Mouse (Mus musculus): ENCODE measurements around the gene Ndufc2. TPM values are rescaled to one million over a fixed set of nuclear protein-coding genes. Genes with fewer than 3 reads are reported as not detected.

The Ndufc2 gene
- total and polyA plus RNA-seq, 3 experiments: 242 to 280 TPM; not detected in 1

DNA sequence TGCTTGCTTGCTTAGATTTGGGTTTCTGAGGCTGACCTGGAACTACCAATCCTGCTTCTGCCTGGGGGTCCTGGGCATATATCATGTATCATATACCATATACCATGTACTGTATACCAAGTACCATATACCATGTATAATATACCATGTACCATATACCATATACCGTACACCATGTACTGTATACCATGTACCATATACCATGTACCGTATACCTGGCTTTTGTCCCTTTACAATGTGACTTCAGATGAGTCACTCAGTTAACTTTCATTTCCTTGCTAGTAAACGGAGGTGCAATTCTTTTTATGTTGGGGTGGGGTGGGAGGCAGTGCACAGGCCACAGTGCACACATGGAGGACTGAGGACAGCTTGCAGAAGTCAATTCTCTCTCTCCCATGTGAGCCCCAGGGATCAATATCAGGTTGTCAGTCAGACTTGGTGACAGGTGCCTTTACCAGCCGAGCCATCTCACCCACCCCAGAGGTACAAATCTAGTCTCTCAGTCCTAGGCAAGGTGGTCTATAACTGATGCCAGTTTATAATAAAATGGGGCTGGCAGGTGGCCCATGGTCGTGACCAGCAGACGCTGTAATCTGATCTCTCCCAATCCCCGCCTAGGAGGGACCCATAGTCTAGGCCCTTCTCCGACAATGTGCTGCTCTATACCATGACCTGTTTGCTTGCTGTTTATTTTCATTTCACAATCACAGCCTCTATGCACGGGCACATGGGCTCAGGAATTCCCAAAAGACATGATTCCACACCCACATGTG lies 15.3 kb downstream of the Ndufc2 start:
- H3K9me3 ChIP-seq (replicated peaks; ENCODE audit: insufficient read depth, low read length): no peaks in the 10 kb centered on the region
- DNase-seq (ENCODE audit: low read depth, low spot score): no peak
- no peak overlapping the region for H3K9ac ChIP-seq (ENCODE audit: control insufficient read depth, low read depth, low read length, poor library complexity, severe bottlenecking)
- no peaks in the 10 kb centered on the region for H3K27me3 ChIP-seq (ENCODE audit: control insufficient read depth in 1 of 2, insufficient read depth in 2 of 2, low read length in 2 of 2)
- no peak for TF ChIP-seq TBP (IDR thresholded peaks at IDR 0.05; ENCODE audit: low read depth, low read length)
- TF ChIP-seq UBTF (IDR thresholded peaks at IDR 0.05; ENCODE audit: borderline replicate concordance, insufficient read depth, low read depth, low read length): no peak
- no peak for TF ChIP-seq EP300 (IDR thresholded peaks at IDR 0.05; ENCODE audit: low read depth in 1 of 2, low read length in 2 of 2)
- no peak for TF ChIP-seq MAX (IDR thresholded peaks at IDR 0.05; ENCODE audit: low read length)
- no peak for TF ChIP-seq ZMIZ1 (IDR thresholded peaks at IDR 0.05; ENCODE audit: low read depth, low read length)
- no peak for TF ChIP-seq E2F4 (IDR thresholded peaks at IDR 0.05; ENCODE audit: borderline replicate concordance, low read depth, low read length)
- no peak for TF ChIP-seq ETS1 (IDR thresholded peaks at IDR 0.05; ENCODE audit: low read depth, low read length)
- no peak for TF ChIP-seq RAD21 (IDR thresholded peaks at IDR 0.05; ENCODE audit: low read depth, low read length)
- TF ChIP-seq USF2 (IDR thresholded peaks at IDR 0.05; ENCODE audit: borderline replicate concordance in 1 of 2, insufficient read depth in 1 of 2, low read depth in 1 of 2, low read length in 2 of 2): no peak
- TF ChIP-seq MYC (IDR thresholded peaks at IDR 0.05; ENCODE audit: low read depth, low read length): no peak
- TF ChIP-seq TCF12 (IDR thresholded peaks at IDR 0.05; ENCODE audit: low read depth, low read length): no peak
- no peak for TF ChIP-seq MAFK (IDR thresholded peaks at IDR 0.05; ENCODE audit: borderline replicate concordance, low read depth, low read length)
- no peak for TF ChIP-seq CHD2 (IDR thresholded peaks at IDR 0.05; ENCODE audit: low read length)
- TF ChIP-seq TAL1 (IDR thresholded peaks at IDR 0.05; ENCODE audit: low read length): no peak
- TF ChIP-seq NELFE (IDR thresholded peaks at IDR 0.05; ENCODE audit: low read depth, low read length): no peak
- TF ChIP-seq RCOR1 (IDR thresholded peaks at IDR 0.05; ENCODE audit: low read depth, low read length): no peak
- TF ChIP-seq MEF2A (IDR thresholded peaks at IDR 0.05; ENCODE audit: extremely low read depth, insufficient replicate concordance, low read depth, low read length, poor library complexity, severe bottlenecking): no peak
- no peak for TF ChIP-seq JUND (IDR thresholded peaks at IDR 0.05; ENCODE audit: low read depth, low read length)
- TF ChIP-seq HCFC1 (IDR thresholded peaks at IDR 0.05; ENCODE audit: low read depth, low read length): no peak
- H3K4me3 ChIP-seq (ENCODE audit: control insufficient read depth in 1 of 2, insufficient read depth in 1 of 2, low read depth in 2 of 2, low read length in 2 of 2): no peak overlapping the region
- no peak overlapping the region for H3K27ac ChIP-seq (ENCODE audit: control insufficient read depth, low read depth, low read length)
- H3K4me1 ChIP-seq (ENCODE audit: control insufficient read depth in 1 of 2, insufficient read depth in 2 of 2, low read length in 2 of 2): peaks cover 0 to 5% of the 10 kb centered on the region in 2 experiments; a peak in 1 of 4 replicates
- no peaks in the 10 kb centered on the region; a peak in 1 of 4 replicates for H3K36me3 ChIP-seq (ENCODE audit: control insufficient read depth in 1 of 2, insufficient read depth in 2 of 2, low read length in 2 of 2)
- no peaks in the 10 kb centered on the region for H3K79me2 ChIP-seq (ENCODE audit: control insufficient read depth, insufficient read depth, low read length, poor library complexity)

DNA sequence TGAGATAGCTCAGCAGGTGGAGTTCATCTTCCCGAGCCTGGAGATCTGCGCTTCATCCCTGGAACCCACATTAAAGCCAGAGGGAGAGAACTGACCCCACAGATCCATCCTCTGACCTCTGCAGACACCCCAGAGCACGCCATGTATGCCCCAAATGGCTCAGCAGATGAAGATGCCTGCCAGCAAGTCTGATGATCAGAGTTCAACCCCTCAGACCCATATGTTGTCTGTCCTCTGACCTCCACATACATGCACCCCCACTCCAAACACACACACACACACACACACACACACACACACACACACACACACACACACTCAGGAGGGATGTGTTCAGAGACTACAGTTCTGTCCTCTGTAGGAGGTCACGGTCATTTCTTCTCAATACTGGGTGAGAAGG lies 16.7 kb downstream of the Ndufc2 start:
- Histone ChIP-seq H3K27ac (ENCODE audit: control insufficient read depth, low read depth, low read length) (no peak overlapping the region), H3K4me3 (ENCODE audit: control insufficient read depth in 1 of 2, insufficient read depth in 1 of 2, low read depth in 2 of 2, low read length in 2 of 2) (no peak overlapping the region), H3K27me3 (ENCODE audit: control insufficient read depth in 1 of 2, insufficient read depth in 2 of 2, low read length in 2 of 2) (no peaks in the 10 kb centered on the region), H3K9me3 (replicated peaks; ENCODE audit: insufficient read depth, low read length) (no peaks in the 10 kb centered on the region), H3K36me3 (ENCODE audit: control insufficient read depth in 1 of 2, insufficient read depth in 2 of 2, low read length in 2 of 2) (no peaks in the 10 kb centered on the region; a peak in 1 of 4 replicates), H3K9ac (ENCODE audit: control insufficient read depth, low read depth, low read length, poor library complexity, severe bottlenecking) (no peak overlapping the region), H3K79me2 (ENCODE audit: control insufficient read depth, insufficient read depth, low read length, poor library complexity) (no peaks in the 10 kb centered on the region), H3K4me1 (ENCODE audit: control insufficient read depth in 1 of 2, insufficient read depth in 2 of 2, low read length in 2 of 2) (peaks cover 0 to 5% of the 10 kb centered on the region in 2 experiments; a peak in 1 of 4 replicates)
- no peak for DNase-seq (ENCODE audit: low read depth, low spot score)
- TF ChIP-seq RAD21 (IDR thresholded peaks at IDR 0.05; ENCODE audit: low read depth, low read length) (no peak), CTCF (IDR thresholded peaks at IDR 0.05 in 2 of 3, conservative IDR thresholded peaks at IDR 0.05 in 1 of 3; ENCODE audit: control insufficient read depth in 1 of 3, insufficient read depth in 1 of 3, low read depth in 2 of 3, low read length in 3 of 3, poor library complexity in 1 of 3, severe bottlenecking in 1 of 3) (no peak), E2F4 (IDR thresholded peaks at IDR 0.05; ENCODE audit: borderline replicate concordance, low read depth, low read length) (no peak), RCOR1 (IDR thresholded peaks at IDR 0.05; ENCODE audit: low read depth, low read length) (no peak), ZKSCAN1 (IDR thresholded peaks at IDR 0.05; ENCODE audit: low read depth, low read length) (no peak), MYC (IDR thresholded peaks at IDR 0.05; ENCODE audit: low read depth, low read length) (no peak), GATA1 (IDR thresholded peaks at IDR 0.05; ENCODE audit: low read depth, low read length) (no peak), NELFE (IDR thresholded peaks at IDR 0.05; ENCODE audit: low read depth, low read length) (no peak), ZNF384 (IDR thresholded peaks at IDR 0.05; ENCODE audit: low read depth, low read length) (no peak), CHD2 (IDR thresholded peaks at IDR 0.05; ENCODE audit: low read length) (no peak), BHLHE40 (IDR thresholded peaks at IDR 0.05; ENCODE audit: borderline replicate concordance, low read depth, low read length) (no peak), USF2 (IDR thresholded peaks at IDR 0.05; ENCODE audit: borderline replicate concordance in 1 of 2, insufficient read depth in 1 of 2, low read depth in 1 of 2, low read length in 2 of 2) (no peak), MAZ (IDR thresholded peaks at IDR 0.05; ENCODE audit: low read depth, low read length) (no peak), ELF1 (IDR thresholded peaks at IDR 0.05; ENCODE audit: low read depth, low read length) (no peak)
